Mouse (Mus musculus) thymus, postnatal 10 days (tissue): ENCODE results near the gene Elmo3.
A peak's percentile ranks its signal among the peaks of the same experiment; 100 is the strongest.

Experiments used
- DNase-seq, 2 experiments: peaks; one replicate each; pipeline ENCODE4 v3.0.0; 2021; ENCODE audit warnings: low spot score in 2 of 2

The Elmo3 gene

GRCm38 (mm10) chr8:105305211-105306145 lies at the start of gene Elmo3:
Elmo3 (plus strand) TSS chr8:105305601.
- DNase-seq, result peak; percentile 47 to 60

- DNase-seq, result no peak
Observed at GRCm38 (mm10) chr8:105257318-105258114, 47.9 kb upstream of the Elmo3 start.

GRCm38 (mm10) chr8:105258911-105259720 lies 46.3 kb upstream of the Elmo3 start:
- DNase-seq, result no peak

GRCm38 (mm10) chr8:105259721-105260320 lies 45.6 kb upstream of the Elmo3 start:
- peak; percentile 60 to 83 for DNase-seq

GRCm38 (mm10) chr8:105260371-105261099 lies 44.9 kb upstream of the Elmo3 start:
- DNase-seq, result no peak

- DNase-seq, result no peak
Observed at GRCm38 (mm10) chr8:105261326-105261980, 43.9 kb upstream of the Elmo3 start.

GRCm38 (mm10) chr8:105263244-105263912 lies 42.0 kb upstream of the Elmo3 start:
- DNase-seq, result no peak

GRCm38 (mm10) chr8:105264024-105264982 lies 41.1 kb upstream of the Elmo3 start, which contains the start of the genes Tradd and Fbxl8:
Tradd (minus strand) TSS chr8:105264609.
Fbxl8 (plus strand) TSS chr8:105264648.
- DNase-seq, result peak; percentile 57 to 59

GRCm38 (mm10) chr8:105265128-105265527 lies 40.3 kb upstream of the Elmo3 start:
- DNase-seq, result peak; percentile 28 to 33

GRCm38 (mm10) chr8:105266775-105267174 lies 38.6 kb upstream of the Elmo3 start:
- DNase-seq, result no peak

GRCm38 (mm10) chr8:105268342-105269074 lies 36.9 kb upstream of the Elmo3 start:
- no peak for DNase-seq

- no peak for DNase-seq
Observed at GRCm38 (mm10) chr8:105269075-105269458, 36.3 kb upstream of the Elmo3 start.

- DNase-seq, result no peak
Observed at GRCm38 (mm10) chr8:105269461-105269947, 35.9 kb upstream of the Elmo3 start, which contains the start of gene Hsf4. Hsf4 (plus strand) TSS chr8:105269801.

- DNase-seq, result no peak
Observed at GRCm38 (mm10) chr8:105270101-105270915, 35.1 kb upstream of the Elmo3 start.

GRCm38 (mm10) chr8:105270916-105271186 lies 34.5 kb upstream of the Elmo3 start:
- no peak for DNase-seq

GRCm38 (mm10) chr8:105275387-105275786 lies 30.0 kb upstream of the Elmo3 start:
- no peak for DNase-seq

- DNase-seq, result no peak
Observed at GRCm38 (mm10) chr8:105275840-105276239, 29.6 kb upstream of the Elmo3 start, which contains the start of gene Nol3. Nol3 (plus strand) TSS chr8:105276140.
